Mouse (Mus musculus): ENCODE measurements at regions not wholly inside any gene's neighbourhood (a gene's known extent, or its start where the extent isn't known, plus 50 kb on each side); places are given as distances from the start of the nearest gene placed in this dataset.

GRCm38 (mm10) chr7:77988177-77988576 lies 749.6 kb downstream of the Ntrk3 start:
- DNase-seq (ENCODE audit: low spot score), result no peak

GRCm38 (mm10) chr7:77966658-77967057 lies 771.2 kb downstream of the Ntrk3 start:
- DNase-seq (ENCODE audit: low spot score), result no peak

GRCm38 (mm10) chr7:77933366-77933765 lies 804.4 kb downstream of the Ntrk3 start:
- DNase-seq (ENCODE audit: low spot score), result no peak

GRCm38 (mm10) chr7:77928479-77929467 lies 809.0 kb downstream of the Ntrk3 start:
- no peak for DNase-seq (ENCODE audit: low spot score)

- no peak for DNase-seq (ENCODE audit: low spot score)
Observed at GRCm38 (mm10) chr7:77899231-77899630, 838.6 kb downstream of the Ntrk3 start.

- no peak for DNase-seq (ENCODE audit: low spot score)
Observed at GRCm38 (mm10) chr7:77888543-77888942, 849.3 kb downstream of the Ntrk3 start.

- no peak for DNase-seq (ENCODE audit: low spot score)
Observed at GRCm38 (mm10) chr7:77882605-77883354, 855.0 kb downstream of the Ntrk3 start.

- no peak for DNase-seq (ENCODE audit: low spot score)
Observed at GRCm38 (mm10) chr7:77867518-77867917, 870.3 kb downstream of the Ntrk3 start.

- DNase-seq (ENCODE audit: low spot score), result no peak
Observed at GRCm38 (mm10) chr7:77861841-77862240, 876.0 kb downstream of the Ntrk3 start.

GRCm38 (mm10) chr7:77858436-77858835 lies 879.4 kb downstream of the Ntrk3 start:
- no peak for DNase-seq (ENCODE audit: low spot score)

GRCm38 (mm10) chr7:77857979-77858378 lies 879.8 kb downstream of the Ntrk3 start:
- DNase-seq (ENCODE audit: low spot score), result no peak

GRCm38 (mm10) chr7:77855653-77856239 lies 882.1 kb downstream of the Ntrk3 start:
- no peak for DNase-seq (ENCODE audit: low spot score)

- DNase-seq (ENCODE audit: low spot score), result no peak
Observed at GRCm38 (mm10) chr7:77855077-77855476, 882.7 kb downstream of the Ntrk3 start.

- DNase-seq (ENCODE audit: low spot score), result no peak
Observed at GRCm38 (mm10) chr7:77824261-77824959, 913.4 kb downstream of the Ntrk3 start.

- DNase-seq (ENCODE audit: low spot score), result no peak
Observed at GRCm38 (mm10) chr7:77812052-77812903, 925.5 kb downstream of the Ntrk3 start.

GRCm38 (mm10) chr7:77786801-77787200 lies 951.0 kb downstream of the Ntrk3 start:
- no peak for DNase-seq (ENCODE audit: low spot score)

GRCm38 (mm10) chr7:77771711-77772449 lies 965.9 kb downstream of the Ntrk3 start:
- no peak for DNase-seq (ENCODE audit: low spot score)

GRCm38 (mm10) chr7:77738996-77739765 lies 998.6 kb downstream of the Ntrk3 start:
- DNase-seq (ENCODE audit: low spot score), result no peak

Data from ovary, postnatal 10 days (tissue).